Mouse (Mus musculus) splenic B cell, adult 2 months (primary cell): ENCODE data around the gene Fadd.

ENCODE experiments used
- DNase-seq: peaks from one replicate; pipeline ENCODE4 v3.0.0-alpha.2; 2011; ENCODE audit warnings: low read depth, low spot score
- H3K27me3 ChIP-seq: 2 replicates; pipeline ENCODE4 v1.6.1; 2012; ENCODE audit warnings: mild to moderate bottlenecking, low read length, moderate library complexity, mixed read lengths; ENCODE audit not compliant: control insufficient read depth, poor library complexity, insufficient read depth, severe bottlenecking
- H3K36me3 ChIP-seq: 2 replicates; pipeline ENCODE4 v1.6.1; 2012; ENCODE audit warnings: mild to moderate bottlenecking, low read length, moderate library complexity, mixed read lengths; ENCODE audit not compliant: control insufficient read depth, poor library complexity, insufficient read depth, severe bottlenecking

Fadd gene

GRCm38 (mm10) chr7:144531585-144532378, 50.5 kb downstream of the Fadd start:
- H3K36me3 ChIP-seq: no peaks in the 10 kb centered on the region
- no peaks in the 10 kb centered on the region for H3K27me3 ChIP-seq
- no peak for DNase-seq

DNA sequence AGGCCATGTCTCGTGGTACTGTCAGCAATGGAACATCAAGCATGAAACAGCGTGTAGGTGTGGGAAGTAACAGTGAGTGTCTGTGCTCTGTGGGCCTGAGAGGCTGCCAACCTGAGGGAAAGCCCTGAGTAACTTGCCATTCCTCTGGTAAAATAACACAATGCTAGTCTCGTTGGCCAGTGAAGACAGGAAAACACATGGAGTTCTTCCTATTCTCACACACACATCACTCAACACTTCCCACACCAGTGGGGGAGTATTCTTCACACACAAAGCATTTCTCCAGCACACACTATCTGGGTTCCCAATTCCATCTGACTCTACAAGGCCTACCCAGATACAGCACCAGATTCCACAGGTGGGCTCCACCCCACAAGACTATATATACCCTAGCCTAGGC, 52.4 kb downstream of the Fadd start:
- no peaks in the 10 kb centered on the region for H3K36me3 ChIP-seq
- no peaks in the 10 kb centered on the region for H3K27me3 ChIP-seq
- DNase-seq: no peak

DNA sequence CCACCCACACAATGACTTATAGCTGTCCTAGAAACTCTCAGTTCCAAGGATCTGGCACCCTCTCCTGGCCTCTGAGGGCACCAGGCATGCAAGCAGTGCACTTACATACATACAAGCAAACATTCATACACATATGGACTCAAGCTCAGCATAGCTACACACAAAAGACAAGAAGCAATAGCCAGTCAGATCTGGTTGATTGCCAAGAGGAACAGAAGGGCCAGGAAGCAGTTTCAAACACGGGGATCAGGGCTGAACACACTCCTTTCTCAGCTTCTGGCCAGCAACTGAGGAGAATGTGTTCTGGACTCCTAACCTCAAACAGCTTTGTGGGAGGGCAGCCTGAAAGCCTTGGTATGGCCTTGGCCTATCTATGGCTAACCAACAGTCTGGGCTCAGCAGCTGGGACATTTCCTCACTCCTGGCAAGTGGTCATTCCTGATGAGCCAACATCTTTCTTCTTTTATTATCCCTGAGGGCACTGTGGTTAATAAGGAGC, 54.5 kb downstream of the Fadd start:
- Histone ChIP-seq H3K27me3 (no peaks in the 10 kb centered on the region), H3K36me3 (no peaks in the 10 kb centered on the region)
- DNase-seq: no peak
